Mouse (Mus musculus): ENCODE results near the gene Senp3. TPM values are rescaled to one million over a fixed set of nuclear protein-coding genes. Genes with fewer than 3 reads are reported as not detected.
"Not testable (repeated sequence)": the region's sequence is repeated elsewhere in the genome, so short reads cannot be mapped to it uniquely, and the experiment has no call there.

Senp3 gene
- polyA plus RNA-seq, 1 experiment from 2014 or later, result 99.2 TPM

- no peak for DNase-seq (ENCODE audit: low spot score)
- Histone ChIP-seq H3K27ac (no peak overlapping the region), H3K36me3 (replicated peaks; ENCODE audit: control insufficient read depth, insufficient read depth) (peaks cover 91% of the 10 kb centered on the region), H3K9me3 (ENCODE audit: control insufficient read depth, low read length) (no peaks in the 10 kb centered on the region), H3K4me2 (replicated peaks) (no peak overlapping the region), H3K27me3 (ENCODE audit: control insufficient read depth, insufficient read depth, low read length) (no peaks in the 10 kb centered on the region), H3K4me3 (replicated peaks; ENCODE audit: low read length) (no peak overlapping the region), H3K9ac (no peak overlapping the region), H3K4me1 (replicated peaks; ENCODE audit: control insufficient read depth, insufficient read depth, low read length) (no peaks in the 10 kb centered on the region)
- 69% methylated on average over 5 of the region's 5 CpGs for WGBS
- ATAC-seq (ENCODE audit: low FRiP score), result no peak
These were observed 28.5 kb downstream of the Senp3 start for GRCm38 (mm10) chr11:69653399-69653798.

GRCm38 (mm10) chr11:69645860-69646259 is 36.0 kb downstream of the Senp3 start:
- no peak overlapping the region for H3K9ac ChIP-seq
- H3K4me3 ChIP-seq (replicated peaks; ENCODE audit: low read length), result no peak overlapping the region
- DNase-seq (ENCODE audit: low spot score) (no peak), ATAC-seq (ENCODE audit: low FRiP score) (no peak)
- 97% methylated on average over 5 of the region's 5 CpGs for WGBS
- no peak overlapping the region for H3K27ac ChIP-seq
- peaks cover 100% of the 10 kb centered on the region for H3K36me3 ChIP-seq (replicated peaks; ENCODE audit: control insufficient read depth, insufficient read depth)
- H3K27me3 ChIP-seq (ENCODE audit: control insufficient read depth, insufficient read depth, low read length), result no peaks in the 10 kb centered on the region
- H3K4me1 ChIP-seq (replicated peaks; ENCODE audit: control insufficient read depth, insufficient read depth, low read length), result no peaks in the 10 kb centered on the region
- no peaks in the 10 kb centered on the region for H3K9me3 ChIP-seq (ENCODE audit: control insufficient read depth, low read length)
- H3K4me2 ChIP-seq (replicated peaks), result no peak overlapping the region

GRCm38 (mm10) chr11:69635471-69635870 is 46.4 kb downstream of the Senp3 start:
- Histone ChIP-seq H3K4me2 (replicated peaks) (peak overlapping the region; percentile 62; the same call in 1 of the 2 replicates), H3K4me1 (replicated peaks; ENCODE audit: control insufficient read depth, insufficient read depth, low read length) (peaks cover 29% of the 10 kb centered on the region), H3K27me3 (ENCODE audit: control insufficient read depth, insufficient read depth, low read length) (no peaks in the 10 kb centered on the region), H3K9ac (no peak overlapping the region), H3K27ac (no peak overlapping the region), H3K36me3 (replicated peaks; ENCODE audit: control insufficient read depth, insufficient read depth) (peaks cover 30% of the 10 kb centered on the region), H3K9me3 (ENCODE audit: control insufficient read depth, low read length) (no peaks in the 10 kb centered on the region), H3K4me3 (replicated peaks; ENCODE audit: low read length) (no peak overlapping the region)
- no peak for ATAC-seq (ENCODE audit: low FRiP score)
- WGBS, result 93% methylated on average over 3 of the region's 3 CpGs
- no peak for DNase-seq (ENCODE audit: low spot score)

DNA sequence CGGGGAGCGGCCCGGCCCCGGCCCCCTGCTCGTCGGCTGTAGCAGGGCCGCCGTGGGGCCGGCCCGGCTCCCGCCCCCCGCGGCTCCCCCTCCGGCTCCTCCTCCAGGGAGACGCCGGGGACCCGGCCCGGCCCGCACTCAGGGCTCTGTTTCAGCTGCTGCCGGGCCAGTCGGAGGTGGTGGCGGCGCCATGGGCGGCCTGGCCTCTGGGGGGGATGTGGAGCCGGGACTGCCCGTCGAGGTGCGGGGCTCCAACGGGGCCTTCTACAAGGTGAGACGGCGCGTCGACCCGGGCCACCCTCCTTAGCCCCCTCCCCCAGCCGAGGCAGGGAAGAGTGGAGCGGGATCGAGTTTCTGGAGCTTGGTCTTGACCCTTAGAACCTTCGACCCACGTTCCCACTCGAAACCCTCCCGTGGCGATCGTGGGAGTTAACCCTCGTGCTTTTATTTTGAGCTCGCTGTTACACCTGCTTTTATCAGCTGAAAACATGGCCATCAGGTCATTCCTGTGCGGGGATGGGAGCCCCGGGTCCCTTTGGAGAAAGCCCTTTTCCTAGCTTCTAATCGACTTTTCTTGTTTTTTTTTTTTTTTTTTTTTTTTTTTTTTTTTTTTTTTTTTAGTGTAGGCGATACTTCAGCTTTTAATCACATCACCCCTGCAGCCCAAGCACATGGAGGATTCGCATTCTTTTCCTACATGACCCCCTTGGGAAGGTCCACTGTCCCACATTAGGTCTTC is 48.6 kb downstream of the Senp3 start:
- no peaks in the 10 kb centered on the region for H3K9me3 ChIP-seq (ENCODE audit: control insufficient read depth, low read length)
- peaks cover 13% of the 10 kb centered on the region; the same call in 1 of the 2 replicates for H3K36me3 ChIP-seq (replicated peaks; ENCODE audit: control insufficient read depth, insufficient read depth)
- peak overlapping the region; percentile 93 for H3K27ac ChIP-seq
- no peak for DNase-seq (ENCODE audit: low spot score)
- H3K4me1 ChIP-seq (replicated peaks; ENCODE audit: control insufficient read depth, insufficient read depth, low read length), result peaks cover 29% of the 10 kb centered on the region
- no peaks in the 10 kb centered on the region for H3K27me3 ChIP-seq (ENCODE audit: control insufficient read depth, insufficient read depth, low read length)
- WGBS, result 1% methylated on average over 46 of the region's 50 CpGs
- H3K4me2 ChIP-seq (replicated peaks), result peak overlapping the region; percentile 62
- ATAC-seq (ENCODE audit: low FRiP score), result peak; percentile 43
- H3K9ac ChIP-seq, result peak overlapping the region; percentile 97
- peak overlapping the region; percentile 94 for H3K4me3 ChIP-seq (replicated peaks; ENCODE audit: low read length)

GRCm38 (mm10) chr11:69632284-69633089 is 49.4 kb downstream of the Senp3 start, which contains the start of gene Fxr2:
Gene Fxr2, plus strand, starts transcription at chr11:69632990.
- peak; percentile 99 for ATAC-seq (ENCODE audit: low FRiP score)
- Histone ChIP-seq H3K9me3 (ENCODE audit: control insufficient read depth, low read length) (no peaks in the 10 kb centered on the region), H3K36me3 (replicated peaks; ENCODE audit: control insufficient read depth, insufficient read depth) (peaks cover 7% of the 10 kb centered on the region; the same call in 1 of the 2 replicates), H3K4me2 (replicated peaks) (peak within 1 kb of the TSS; percentile 62), H3K27ac (peak within 1 kb of the TSS; percentile 93), H3K27me3 (ENCODE audit: control insufficient read depth, insufficient read depth, low read length) (no peaks in the 10 kb centered on the region), H3K9ac (peak within 1 kb of the TSS; percentile 97), H3K4me1 (replicated peaks; ENCODE audit: control insufficient read depth, insufficient read depth, low read length) (peaks cover 29% of the 10 kb centered on the region), H3K4me3 (replicated peaks; ENCODE audit: low read length) (peak within 1 kb of the TSS; percentile 94)
- under 1% methylated on average over 44 of the region's 56 CpGs for WGBS
- DNase-seq (ENCODE audit: low spot score), result peak; percentile 100

DNA sequence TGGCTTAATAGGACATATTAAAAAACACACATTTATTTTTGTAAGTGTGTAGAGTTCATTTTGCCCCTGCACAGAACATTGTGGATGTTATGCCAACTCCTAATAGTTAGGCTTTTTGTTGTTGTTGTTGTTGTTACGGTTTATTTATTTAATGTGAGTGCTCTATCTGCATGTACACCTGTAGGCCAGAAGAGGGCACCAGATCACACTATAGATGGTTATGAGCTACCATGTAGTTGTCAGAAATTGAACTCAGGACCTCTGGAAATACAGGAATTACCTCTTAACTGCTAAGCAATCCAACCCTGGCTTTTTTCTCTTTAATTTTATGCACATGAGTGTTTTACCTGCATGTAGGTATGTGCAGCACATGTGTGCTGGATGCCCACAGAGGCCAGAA is 52.1 kb downstream of the Senp3 start:
- Histone ChIP-seq H3K9me3 (ENCODE audit: control insufficient read depth, low read length) (no peaks in the 10 kb centered on the region), H3K4me3 (replicated peaks; ENCODE audit: low read length) (no peak overlapping the region), H3K4me2 (replicated peaks) (no peak overlapping the region), H3K27ac (no peak overlapping the region), H3K4me1 (replicated peaks; ENCODE audit: control insufficient read depth, insufficient read depth, low read length) (peaks cover 11% of the 10 kb centered on the region), H3K27me3 (ENCODE audit: control insufficient read depth, insufficient read depth, low read length) (no peaks in the 10 kb centered on the region), H3K9ac (no peak overlapping the region), H3K36me3 (replicated peaks; ENCODE audit: control insufficient read depth, insufficient read depth) (no peaks in the 10 kb centered on the region)
- DNase-seq (ENCODE audit: low spot score) (no peak), ATAC-seq (ENCODE audit: low FRiP score) (no peak)
- WGBS, result 67% methylated on average over 1 of the region's 1 CpGs

DNA sequence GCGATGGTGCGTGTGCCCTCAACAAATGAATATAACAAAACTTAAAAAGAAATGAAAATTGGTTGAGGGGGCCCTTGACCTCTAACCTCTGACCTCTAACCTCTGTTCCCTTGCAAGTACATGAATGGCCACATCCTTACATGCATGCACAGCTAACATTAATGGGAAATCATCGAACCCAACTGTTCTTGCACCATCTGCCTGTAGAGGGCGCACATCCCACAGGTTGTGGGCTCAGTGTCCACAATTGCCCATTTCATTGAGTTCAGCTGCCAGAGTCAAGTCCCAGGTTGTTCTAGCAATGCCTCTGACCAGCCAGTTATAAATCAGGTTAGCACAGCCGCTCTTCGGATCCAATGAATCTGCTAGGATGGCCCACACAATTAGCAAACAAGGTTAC is 53.6 kb downstream of the Senp3 start:
- Histone ChIP-seq H3K4me1 (replicated peaks; ENCODE audit: control insufficient read depth, insufficient read depth, low read length) (0 out of 2 replicates have a peak, but pooled peaks cover under 1% of the 10 kb centered on the region), H3K36me3 (replicated peaks; ENCODE audit: control insufficient read depth, insufficient read depth) (no peaks in the 10 kb centered on the region), H3K4me2 (replicated peaks) (no peak overlapping the region), H3K9ac (no peak overlapping the region), H3K27ac (no peak overlapping the region), H3K27me3 (ENCODE audit: control insufficient read depth, insufficient read depth, low read length) (no peaks in the 10 kb centered on the region), H3K9me3 (ENCODE audit: control insufficient read depth, low read length) (no peaks in the 10 kb centered on the region), H3K4me3 (replicated peaks; ENCODE audit: low read length) (no peak overlapping the region)
- DNase-seq (ENCODE audit: low spot score) (peak; percentile 84), ATAC-seq (ENCODE audit: low FRiP score) (no peak)
- WGBS, result 35% methylated on average over 6 of the region's 6 CpGs

DNA sequence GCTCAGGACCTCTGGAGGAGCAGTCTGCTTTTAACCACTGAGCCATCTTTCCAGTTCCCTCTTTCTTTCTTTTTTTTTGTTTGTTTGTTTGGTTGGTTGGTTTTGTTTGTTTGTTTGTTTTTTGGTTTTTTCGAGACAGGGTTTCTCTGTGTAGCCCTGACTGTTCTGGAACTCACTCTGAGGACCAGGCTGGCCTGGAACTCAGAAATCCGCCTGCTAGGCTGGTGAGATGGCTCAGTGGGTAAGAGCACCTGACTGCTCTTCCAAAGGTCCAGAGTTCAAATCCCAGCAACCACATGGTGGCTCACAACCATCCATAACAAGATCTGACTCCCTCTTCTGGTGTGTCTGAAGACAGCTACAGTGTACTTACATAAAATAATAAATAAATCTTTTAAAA is 57.5 kb downstream of the Senp3 start:
- not testable (repeated sequence) for H3K27me3 ChIP-seq (ENCODE audit: control insufficient read depth, insufficient read depth, low read length); H3K9ac ChIP-seq; H3K36me3 ChIP-seq (replicated peaks; ENCODE audit: control insufficient read depth, insufficient read depth); H3K4me3 ChIP-seq (replicated peaks; ENCODE audit: low read length); DNase-seq (ENCODE audit: low spot score); ATAC-seq (ENCODE audit: low FRiP score); H3K4me2 ChIP-seq (replicated peaks); H3K27ac ChIP-seq; H3K9me3 ChIP-seq (ENCODE audit: control insufficient read depth, low read length)
- H3K4me1 ChIP-seq (replicated peaks; ENCODE audit: control insufficient read depth, insufficient read depth, low read length), result peaks cover 17% of the 10 kb centered on the region; the same call in 1 of the 2 replicates
- WGBS, result 91% methylated on average over 2 of the region's 2 CpGs
